Mouse (Mus musculus) bone marrow, adult 2 months (tissue): ENCODE measurements around the gene Kpna4. TPM values are rescaled to one million over a fixed set of nuclear protein-coding genes. Genes with fewer than 3 reads are reported as not detected.
A peak's percentile ranks its signal among the peaks of the same experiment; 100 is the strongest.
"Not testable (repeated sequence)": the region's sequence is repeated elsewhere in the genome, so short reads cannot be mapped to it uniquely, and the experiment has no call there.

Experiments used
- H3K27ac ChIP-seq: fragments of 200-500 bp; 2 replicates; pipeline ENCODE4 v1.5.1; 2012; ENCODE audit warnings: low read depth, mild to moderate bottlenecking, control low read depth, inconsistent platforms, low read length; ENCODE audit not compliant: control insufficient read depth, poor library complexity, insufficient read depth
- H3K4me1 ChIP-seq: fragments of 200-500 bp; 2 replicates; pipeline ENCODE4 v1.6.1; 2011; ENCODE audit warnings: low read length; ENCODE audit not compliant: control insufficient read depth, insufficient read depth
- H3K4me3 ChIP-seq: fragments of 200-500 bp; replicated peaks from 2 replicates; pipeline ENCODE3; 2011; ENCODE audit warnings: mild to moderate bottlenecking, low read depth, low read length, control low read depth; ENCODE audit not compliant: control insufficient read depth
- CTCF ChIP-seq: fragments of 200-500 bp; IDR thresholded peaks from 2 replicates; pipeline ENCODE4 v1.5.1; 2011; ENCODE audit warnings: low read length, control low read depth; ENCODE audit not compliant: control insufficient read depth, insufficient read depth
- POLR2A ChIP-seq: fragments of 200-500 bp; IDR thresholded peaks from 2 replicates; pipeline ENCODE4 v1.6.1; 2011; ENCODE audit warnings: low read depth, mild to moderate bottlenecking, control low read depth, low read length, borderline replicate concordance; ENCODE audit not compliant: control insufficient read depth
- WGBS: fragments of 180-500 bp; shearing (Covaris S2); methylation state at CpG from one replicate; pipeline ENCODE4 v1.1.7; 2018; 5-methylcytosine and 5-hydroxymethylcytosine counted together
- polyA plus RNA-seq: library from polyadenylated mRNA; stranded (reverse); fragments of >200 nt; gene quantifications from 2 replicates; pipeline ENCODE4 v1.2.4, GENCODE M21; 2011; ENCODE audit warnings: low replicate concordance; ENCODE audit not compliant: missing spikeins, insufficient read depth, insufficient read length

Kpna4 gene
- polyA plus RNA-seq, 1 experiment: 22.3 TPM

- no peaks in the 10 kb centered on the region; the same call in 1 of the 2 replicates for H3K4me1 ChIP-seq
- TF ChIP-seq CTCF (no peak), POLR2A (no peak)
- peak overlapping the region; percentile 71 for H3K4me3 ChIP-seq
- 4% methylated on average over 9 of the region's 9 CpGs for WGBS
- H3K27ac ChIP-seq: peak overlapping the region; percentile 96
These were observed 81.6 kb downstream of the Kpna4 start for GRCm38 (mm10) chr3:69045400-69045703.

GRCm38 (mm10) chr3:69044645-69045399 lies 82.1 kb downstream of the Kpna4 start, which contains the start of gene Trim59:
Trim59 (minus strand) TSS chr3:69044755.
- Histone ChIP-seq H3K4me3 (peak within 1 kb of the TSS; percentile 100), H3K27ac (peak within 1 kb of the TSS; percentile 96), H3K4me1 (no peaks in the 10 kb centered on the region; the same call in 1 of the 2 replicates)
- WGBS: under 1% methylated on average over 80 of the region's 80 CpGs
- TF ChIP-seq POLR2A (peak; percentile 74), CTCF (no peak)

GRCm38 (mm10) chr3:69044167-69044591 lies 82.7 kb downstream of the Kpna4 start:
- peak; percentile 36; the same call in 1 of the 2 replicates for TF ChIP-seq POLR2A
- TF ChIP-seq CTCF: no peak
- no peaks in the 10 kb centered on the region; the same call in 1 of the 2 replicates for H3K4me1 ChIP-seq
- peak overlapping the region; percentile 96 for H3K27ac ChIP-seq
- under 1% methylated on average over 42 of the region's 42 CpGs for WGBS
- peak overlapping the region; percentile 100 for H3K4me3 ChIP-seq

- TF ChIP-seq POLR2A: no peak
- TF ChIP-seq CTCF: no peak
- no peaks in the 10 kb centered on the region; the same call in 1 of the 2 replicates for H3K4me1 ChIP-seq
- WGBS: 15% methylated on average over 5 of the region's 5 CpGs
- no peak overlapping the region for H3K27ac ChIP-seq
- peak overlapping the region; percentile 63 for H3K4me3 ChIP-seq
These were observed 85.6 kb downstream of the Kpna4 start for GRCm38 (mm10) chr3:69041298-69041697.

GRCm38 (mm10) chr3:69040105-69040504 lies 86.8 kb downstream of the Kpna4 start:
- WGBS: 92% methylated on average over 2 of the region's 2 CpGs
- no peaks in the 10 kb centered on the region for H3K4me1 ChIP-seq
- peak overlapping the region; percentile 27 for H3K4me3 ChIP-seq
- no peak overlapping the region; the same call in 1 of the 2 replicates for H3K27ac ChIP-seq
- TF ChIP-seq POLR2A (no peak), CTCF (no peak)

- H3K4me3 ChIP-seq: no peak overlapping the region
- no peak overlapping the region for H3K27ac ChIP-seq
- TF ChIP-seq CTCF: no peak
- TF ChIP-seq POLR2A: no peak
- H3K4me1 ChIP-seq: no peaks in the 10 kb centered on the region
- WGBS: 71% methylated on average over 1 of the region's 1 CpGs
These were observed 100.7 kb downstream of the Kpna4 start for GRCm38 (mm10) chr3:69026133-69026783.

GRCm38 (mm10) chr3:69020764-69021163 lies 106.1 kb downstream of the Kpna4 start:
- H3K4me3 ChIP-seq: no peak overlapping the region
- 0 out of 2 replicates have a peak, but pooled peaks cover 1% of the 10 kb centered on the region for H3K4me1 ChIP-seq
- no peak for TF ChIP-seq POLR2A
- TF ChIP-seq CTCF: no peak
- no peak overlapping the region for H3K27ac ChIP-seq

- Histone ChIP-seq H3K27ac (no peak overlapping the region), H3K4me1 (0 out of 2 replicates have a peak, but pooled peaks cover 1% of the 10 kb centered on the region), H3K4me3 (no peak overlapping the region)
- WGBS: 92% methylated on average over 2 of the region's 2 CpGs
- no peak for TF ChIP-seq POLR2A
- TF ChIP-seq CTCF: no peak
These were observed 106.6 kb downstream of the Kpna4 start for GRCm38 (mm10) chr3:69020285-69020684.

- not testable (repeated sequence) for H3K4me1 ChIP-seq
These were observed 108.3 kb downstream of the Kpna4 start for GRCm38 (mm10) chr3:69018635-69019034.

More at GRCm38 (mm10) chr3:69018635-69019034, 108.3 kb downstream of the Kpna4 start:
- not testable (repeated sequence) for H3K4me3 ChIP-seq, H3K27ac ChIP-seq
- WGBS: 94% methylated on average over 2 of the region's 2 CpGs
